Mouse (Mus musculus): ENCODE measurements at regions not wholly inside any gene's neighbourhood (a gene's known extent, or its start where the extent isn't known, plus 50 kb on each side); places are given as distances from the start of the nearest gene placed in this dataset.

DNA sequence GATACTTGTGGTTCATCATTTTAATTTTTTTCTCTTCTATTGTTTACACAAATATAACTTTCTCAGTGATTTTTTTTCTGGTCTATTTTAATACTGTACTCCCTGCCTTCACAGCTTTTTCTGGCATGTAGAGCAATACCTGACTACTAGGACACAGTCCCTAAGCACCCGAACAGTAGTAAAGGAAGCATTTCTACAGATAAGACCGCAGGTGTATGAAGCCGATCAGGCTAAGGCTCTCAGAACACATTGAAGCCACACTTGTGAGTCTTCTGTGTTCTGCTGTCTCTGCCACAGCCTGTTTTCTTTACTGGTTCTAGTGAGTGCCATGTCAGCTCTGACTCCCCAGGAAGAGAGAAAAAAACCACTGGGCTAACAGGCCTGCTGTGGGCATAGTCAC, 102.2 kb upstream of the Peli1 start:
- TF ChIP-seq CTCF (IDR thresholded peaks at IDR 0.05; ENCODE audit: low read depth): no peak
- 76% methylated on average over 3 of the region's 3 CpGs for WGBS
- Histone ChIP-seq H3K27ac (ENCODE audit: low read depth) (no peak overlapping the region), H3K4me3 (ENCODE audit: low read depth, low read length) (no peak overlapping the region), H3K9me3 (ENCODE audit: low read depth, low read length) (no peaks in the 10 kb centered on the region), H3K9ac (no peak overlapping the region), H3K36me3 (ENCODE audit: insufficient read depth) (no peaks in the 10 kb centered on the region), H3K4me1 (ENCODE audit: insufficient read depth) (no peaks in the 10 kb centered on the region), H3K4me2 (no peak overlapping the region), H3K27me3 (ENCODE audit: insufficient read depth, low read length) (no peaks in the 10 kb centered on the region)
- DNase-seq: no peak
- no peak for ATAC-seq (ENCODE audit: insufficient read depth)

DNA sequence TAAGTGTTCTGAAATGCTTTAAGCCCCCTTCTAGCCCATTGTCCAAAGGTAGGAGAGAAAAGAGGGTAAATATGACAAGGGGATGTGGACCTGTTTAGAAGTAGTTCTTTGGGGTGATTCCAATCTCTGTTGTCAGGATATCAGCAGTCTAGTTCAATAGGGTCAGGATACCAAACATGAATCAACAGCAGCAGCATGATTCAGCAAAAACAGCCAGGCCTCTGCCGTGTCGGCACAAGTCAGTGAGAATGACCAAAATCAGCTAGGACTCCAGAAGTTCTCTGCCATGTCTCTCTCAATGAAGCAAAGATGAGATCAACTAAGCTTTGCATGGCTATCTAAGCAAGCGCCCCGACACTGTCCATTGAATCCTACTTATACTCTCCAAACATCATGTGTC, 97.5 kb upstream of the Peli1 start:
- Histone ChIP-seq H3K4me3 (ENCODE audit: low read depth, low read length) (no peak overlapping the region), H3K27me3 (ENCODE audit: insufficient read depth, low read length) (no peaks in the 10 kb centered on the region), H3K9me3 (ENCODE audit: low read depth, low read length) (peaks cover 2% of the 10 kb centered on the region; the same call in 1 of the 2 replicates), H3K36me3 (ENCODE audit: insufficient read depth) (no peaks in the 10 kb centered on the region), H3K27ac (ENCODE audit: low read depth) (no peak overlapping the region), H3K4me2 (no peak overlapping the region), H3K9ac (no peak overlapping the region), H3K4me1 (ENCODE audit: insufficient read depth) (no peaks in the 10 kb centered on the region)
- no peak for ATAC-seq (ENCODE audit: insufficient read depth)
- DNase-seq: no peak
- no peak for TF ChIP-seq CTCF (IDR thresholded peaks at IDR 0.05; ENCODE audit: low read depth)
- 86% methylated on average over 4 of the region's 4 CpGs for WGBS

DNA sequence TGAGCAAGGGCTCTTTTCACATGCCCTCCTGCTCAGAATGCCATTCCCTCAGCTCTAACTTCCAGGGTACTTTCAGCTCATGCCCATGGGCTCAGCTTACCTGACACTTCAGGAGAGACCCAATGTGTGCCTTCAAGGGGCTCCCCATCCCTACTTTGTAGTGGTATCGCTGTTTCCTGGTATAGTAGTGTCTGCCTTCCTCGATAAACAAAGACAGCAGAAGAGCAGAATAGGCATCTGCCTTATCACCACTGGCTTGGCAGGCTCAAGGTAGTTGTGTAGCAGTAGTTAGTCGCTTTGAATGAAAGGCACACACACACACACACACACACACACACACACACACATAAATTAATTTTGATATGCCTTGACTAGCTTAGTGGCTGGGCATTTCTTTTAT, 89.7 kb upstream of the Peli1 start:
- no peak overlapping the region for H3K4me3 ChIP-seq (ENCODE audit: low read depth, low read length)
- H3K9ac ChIP-seq: no peak overlapping the region
- WGBS: 77% methylated on average over 3 of the region's 3 CpGs
- no peaks in the 10 kb centered on the region for H3K36me3 ChIP-seq (ENCODE audit: insufficient read depth)
- no peak for ATAC-seq (ENCODE audit: insufficient read depth)
- peaks cover 2% of the 10 kb centered on the region; the same call in 1 of the 2 replicates for H3K9me3 ChIP-seq (ENCODE audit: low read depth, low read length)
- H3K4me2 ChIP-seq: no peak overlapping the region
- no peak overlapping the region for H3K27ac ChIP-seq (ENCODE audit: low read depth)
- no peak for TF ChIP-seq CTCF (IDR thresholded peaks at IDR 0.05; ENCODE audit: low read depth)
- no peaks in the 10 kb centered on the region for H3K4me1 ChIP-seq (ENCODE audit: insufficient read depth)
- no peak for DNase-seq
- H3K27me3 ChIP-seq (ENCODE audit: insufficient read depth, low read length): no peaks in the 10 kb centered on the region

DNA sequence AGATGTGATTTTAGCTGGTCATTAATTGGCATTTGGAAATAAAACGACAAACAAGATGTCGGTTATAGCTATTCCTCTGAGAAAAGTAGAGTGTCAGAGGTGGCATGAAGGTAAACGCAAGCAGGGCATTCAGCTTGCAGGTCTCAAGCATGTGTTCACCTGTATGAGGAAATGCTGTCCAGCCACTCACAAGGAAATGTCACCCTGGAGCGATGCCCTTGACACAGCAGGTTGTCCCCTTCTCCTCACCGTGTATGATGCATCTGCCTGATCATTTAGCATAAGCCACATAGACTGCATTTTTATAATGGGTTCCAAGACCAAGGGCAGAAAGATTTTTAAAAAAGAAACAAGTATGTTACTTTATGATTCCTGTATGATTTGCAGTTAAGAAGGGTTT, 83.9 kb upstream of the Peli1 start:
- WGBS: 86% methylated on average over 5 of the region's 5 CpGs

DNA sequence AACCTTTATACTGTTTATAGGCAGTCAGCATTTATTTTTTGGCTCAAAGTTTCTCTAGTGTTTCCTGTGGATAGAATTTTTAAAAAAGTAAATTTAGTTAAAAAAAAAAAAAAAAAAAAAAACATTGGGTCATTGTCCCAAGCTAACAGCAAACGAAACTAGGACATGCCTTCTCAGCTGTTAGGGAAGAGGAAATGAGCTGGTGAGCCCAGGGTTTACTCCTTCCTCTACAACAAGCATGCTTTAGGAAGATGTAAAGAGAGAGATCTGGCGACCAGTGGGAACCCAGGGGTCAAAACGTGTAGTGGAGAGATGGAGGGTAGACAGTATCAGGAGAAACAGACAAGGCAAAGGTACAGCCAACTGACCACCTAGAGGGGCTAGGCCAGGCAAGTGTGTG, 81.6 kb upstream of the Peli1 start:
- no peak overlapping the region for H3K9ac ChIP-seq
- no peak for ATAC-seq (ENCODE audit: insufficient read depth)
- no peaks in the 10 kb centered on the region for H3K27me3 ChIP-seq (ENCODE audit: insufficient read depth, low read length)
- no peak overlapping the region for H3K27ac ChIP-seq (ENCODE audit: low read depth)
- no peaks in the 10 kb centered on the region for H3K9me3 ChIP-seq (ENCODE audit: low read depth, low read length)
- H3K36me3 ChIP-seq (ENCODE audit: insufficient read depth): no peaks in the 10 kb centered on the region
- H3K4me1 ChIP-seq (ENCODE audit: insufficient read depth): no peaks in the 10 kb centered on the region
- no peak overlapping the region for H3K4me2 ChIP-seq
- no peak for TF ChIP-seq CTCF (IDR thresholded peaks at IDR 0.05; ENCODE audit: low read depth)
- 62% methylated on average over 3 of the region's 3 CpGs for WGBS
- DNase-seq: no peak
- H3K4me3 ChIP-seq (ENCODE audit: low read depth, low read length): no peak overlapping the region

More for the DNA sequence above, 83.9 kb upstream of the Peli1 start:
- Histone ChIP-seq H3K4me3 (ENCODE audit: low read depth, low read length) (no peak overlapping the region), H3K36me3 (ENCODE audit: insufficient read depth) (no peaks in the 10 kb centered on the region), H3K27me3 (ENCODE audit: insufficient read depth, low read length) (no peaks in the 10 kb centered on the region), H3K4me1 (ENCODE audit: insufficient read depth) (no peaks in the 10 kb centered on the region), H3K4me2 (no peak overlapping the region), H3K9me3 (ENCODE audit: low read depth, low read length) (no peaks in the 10 kb centered on the region), H3K27ac (ENCODE audit: low read depth) (no peak overlapping the region), H3K9ac (no peak overlapping the region)
- DNase-seq (no peak), ATAC-seq (ENCODE audit: insufficient read depth) (no peak)
- TF ChIP-seq CTCF (IDR thresholded peaks at IDR 0.05; ENCODE audit: low read depth): no peak

DNA sequence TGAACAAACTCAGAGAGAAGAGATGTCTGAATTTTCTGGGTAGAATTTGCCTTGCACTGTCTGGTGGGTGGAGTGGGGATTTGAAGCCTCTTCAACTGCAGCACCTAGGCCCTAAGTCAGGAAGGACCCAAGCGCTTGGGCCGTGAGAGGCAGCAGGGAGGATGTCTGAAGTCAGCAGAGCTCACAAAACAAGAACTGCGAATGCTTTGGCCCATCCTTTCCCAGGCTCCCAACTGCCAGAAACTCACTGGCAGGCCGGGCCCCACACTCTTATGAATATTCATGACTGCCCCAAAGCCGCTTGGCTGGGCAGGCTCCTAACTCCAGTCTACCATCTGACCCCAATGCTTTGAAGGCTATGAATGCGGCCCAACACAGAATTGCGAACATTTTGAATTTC, 80.2 kb upstream of the Peli1 start:
- 54% methylated on average over 7 of the region's 7 CpGs for WGBS
- no peak overlapping the region for H3K9ac ChIP-seq
- H3K4me1 ChIP-seq (ENCODE audit: insufficient read depth): peaks cover 3% of the 10 kb centered on the region; the same call in 1 of the 2 replicates
- no peak for DNase-seq
- H3K4me3 ChIP-seq (ENCODE audit: low read depth, low read length): no peak overlapping the region
- H3K9me3 ChIP-seq (ENCODE audit: low read depth, low read length): no peaks in the 10 kb centered on the region
- H3K36me3 ChIP-seq (ENCODE audit: insufficient read depth): no peaks in the 10 kb centered on the region
- no peak for TF ChIP-seq CTCF (IDR thresholded peaks at IDR 0.05; ENCODE audit: low read depth)
- ATAC-seq (ENCODE audit: insufficient read depth): no peak
- H3K27me3 ChIP-seq (ENCODE audit: insufficient read depth, low read length): no peaks in the 10 kb centered on the region
- H3K27ac ChIP-seq (ENCODE audit: low read depth): no peak overlapping the region
- H3K4me2 ChIP-seq: no peak overlapping the region

DNA sequence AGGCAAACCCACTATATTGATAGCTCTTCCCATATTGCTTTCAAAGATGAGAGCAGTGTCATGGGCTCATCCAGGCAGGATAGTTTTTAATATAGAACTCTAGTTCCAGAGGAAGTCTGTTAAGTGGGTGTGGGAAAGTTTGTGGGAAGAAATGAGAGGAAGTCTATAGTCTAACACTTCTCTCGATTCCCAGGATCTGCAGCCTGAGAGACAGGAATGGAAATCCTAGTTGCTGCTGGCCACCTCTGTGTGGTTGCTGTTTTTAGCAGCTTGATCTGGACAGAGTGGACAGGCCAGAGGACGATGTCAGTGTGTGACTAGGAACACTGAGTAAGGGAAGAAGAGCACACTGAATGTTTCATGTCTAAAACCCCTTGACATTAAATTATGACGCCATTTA, 76.8 kb upstream of the Peli1 start:
- Histone ChIP-seq H3K4me1 (ENCODE audit: insufficient read depth) (peaks cover 12% of the 10 kb centered on the region), H3K4me3 (ENCODE audit: low read depth, low read length) (no peak overlapping the region), H3K36me3 (ENCODE audit: insufficient read depth) (no peaks in the 10 kb centered on the region), H3K27ac (ENCODE audit: low read depth) (no peak overlapping the region), H3K27me3 (ENCODE audit: insufficient read depth, low read length) (no peaks in the 10 kb centered on the region), H3K9me3 (ENCODE audit: low read depth, low read length) (no peaks in the 10 kb centered on the region), H3K4me2 (no peak overlapping the region), H3K9ac (no peak overlapping the region)
- ATAC-seq (ENCODE audit: insufficient read depth) (no peak), DNase-seq (no peak)
- TF ChIP-seq CTCF (IDR thresholded peaks at IDR 0.05; ENCODE audit: low read depth): no peak
- WGBS: 56% methylated on average over 3 of the region's 3 CpGs

DNA sequence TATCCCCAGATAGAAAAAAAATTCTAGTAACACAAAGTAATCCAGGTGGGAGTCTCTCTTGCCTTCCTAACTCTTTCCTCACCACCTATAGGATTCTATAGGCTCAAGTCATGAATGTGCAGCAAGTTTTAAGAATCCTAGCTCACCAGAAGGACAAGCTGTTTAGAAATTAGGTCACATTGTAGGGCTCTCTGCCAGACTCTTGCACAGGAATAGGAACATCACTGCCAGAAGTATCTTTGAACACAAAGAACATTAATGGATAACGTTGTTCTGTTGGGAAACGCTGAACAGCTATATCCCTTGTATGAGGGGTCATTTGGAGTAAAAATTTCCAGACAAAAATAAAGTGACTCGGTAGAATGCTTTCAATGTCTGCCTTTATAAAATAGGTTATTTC, 75.6 kb upstream of the Peli1 start:
- Histone ChIP-seq H3K27ac (ENCODE audit: low read depth) (no peak overlapping the region), H3K4me1 (ENCODE audit: insufficient read depth) (peaks cover 12% of the 10 kb centered on the region), H3K4me3 (ENCODE audit: low read depth, low read length) (no peak overlapping the region), H3K9ac (no peak overlapping the region), H3K36me3 (ENCODE audit: insufficient read depth) (no peaks in the 10 kb centered on the region), H3K27me3 (ENCODE audit: insufficient read depth, low read length) (no peaks in the 10 kb centered on the region), H3K9me3 (ENCODE audit: low read depth, low read length) (no peaks in the 10 kb centered on the region), H3K4me2 (no peak overlapping the region)
- ATAC-seq (ENCODE audit: insufficient read depth) (no peak; the same call in 1 of the 2 replicates), DNase-seq (peak; percentile 82)
- 43% methylated on average over 3 of the region's 3 CpGs for WGBS
- TF ChIP-seq CTCF (IDR thresholded peaks at IDR 0.05; ENCODE audit: low read depth): no peak
